Mouse (Mus musculus) G1E (cell line): ENCODE measurements at regions not wholly inside any gene's neighbourhood (a gene's known extent, or its start where the extent isn't known, plus 50 kb on each side); places are given as distances from the start of the nearest gene placed in this dataset.

Source experiments
- ATAC-seq: 2 replicates; pipeline ENCODE4 v1.8.0; 2016; ENCODE audit warnings: mild to moderate bottlenecking; ENCODE audit not compliant: insufficient number of reproducible peaks, poor library complexity, low FRiP score, severe bottlenecking; ENCODE audit errors: extremely low read depth
- DNase-seq: peaks from one replicate; pipeline ENCODE4 v3.0.0; 2012; ENCODE audit warnings: low spot score
- H3K27me3 ChIP-seq: 2 replicates; pipeline ENCODE4 v1.6.1; 2012; ENCODE audit warnings: mild to moderate bottlenecking, low read length, inconsistent platforms; ENCODE audit not compliant: insufficient read depth
- H3K36me3 ChIP-seq: replicated peaks from 2 replicates; pipeline ENCODE3; 2012; ENCODE audit warnings: mild to moderate bottlenecking, inconsistent platforms
- H3K4me1 ChIP-seq: 2 replicates; pipeline ENCODE4 v1.6.1; 2012; ENCODE audit warnings: low read depth, low read length, inconsistent platforms, mixed read lengths; ENCODE audit not compliant: insufficient read depth
- H3K4me3 ChIP-seq: 2 replicates; pipeline ENCODE4 v1.5.1; 2012; ENCODE audit warnings: low read depth, mild to moderate bottlenecking, inconsistent platforms, low read length, moderate library complexity, mixed read lengths
- H3K9me3 ChIP-seq: replicated peaks from 2 replicates; pipeline ENCODE4 v1.6.1; 2012; ENCODE audit warnings: inconsistent platforms
- CTCF ChIP-seq: IDR thresholded peaks from 2 replicates; pipeline ENCODE4 v1.5.1; 2012; ENCODE audit warnings: low read depth, low read length, inconsistent platforms, mixed read lengths
- GATA1 ChIP-seq: IDR thresholded peaks from 2 replicates; pipeline ENCODE4 v1.6.1; 2012; ENCODE audit warnings: borderline replicate concordance, low read length, inconsistent platforms, mixed read lengths
- GATA2 ChIP-seq: IDR thresholded peaks from 2 replicates; pipeline ENCODE4 v1.6.1; 2012; ENCODE audit warnings: low read depth, low read length, inconsistent platforms, borderline replicate concordance
- POLR2AphosphoS5 ChIP-seq: IDR thresholded peaks from 2 replicates; pipeline ENCODE4 v1.6.1; 2012; ENCODE audit warnings: low read depth, low read length, inconsistent platforms; ENCODE audit not compliant: insufficient replicate concordance
- TAL1 ChIP-seq: conservative IDR thresholded peaks from 2 replicates; pipeline ENCODE4 v1.6.1; 2012; ENCODE audit warnings: low read depth, low read length, inconsistent platforms, mixed read lengths

DNA sequence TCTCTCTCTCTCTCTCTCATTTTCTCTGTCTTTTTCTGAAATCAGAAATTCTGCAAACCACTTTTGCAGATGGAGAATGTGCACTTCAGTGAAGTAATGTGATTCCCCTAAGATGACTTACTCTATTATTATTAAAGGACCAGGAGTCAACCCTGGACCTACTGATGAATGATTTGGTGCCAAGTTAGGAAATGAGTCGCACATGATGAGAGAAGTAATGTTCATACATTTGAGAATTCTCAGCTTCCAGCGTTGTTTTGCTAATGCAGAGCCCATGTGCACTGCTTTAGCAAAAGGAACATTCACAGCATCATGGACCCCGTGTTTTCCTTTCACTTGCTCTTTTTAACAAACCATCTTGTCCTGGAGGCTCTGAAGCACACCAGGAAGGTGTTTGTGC lies 262.4 kb upstream of the Gm12728 start:
- Histone ChIP-seq H3K4me3 (no peak overlapping the region), H3K4me1 (no peaks in the 10 kb centered on the region), H3K9me3 (peaks cover 15% of the 10 kb centered on the region), H3K27me3 (no peaks in the 10 kb centered on the region), H3K36me3 (no peaks in the 10 kb centered on the region)
- TF ChIP-seq TAL1 (no peak), GATA2 (no peak), GATA1 (no peak), CTCF (no peak), POLR2AphosphoS5 (no peak)
- DNase-seq, result no peak
- ATAC-seq, result no peak

DNA sequence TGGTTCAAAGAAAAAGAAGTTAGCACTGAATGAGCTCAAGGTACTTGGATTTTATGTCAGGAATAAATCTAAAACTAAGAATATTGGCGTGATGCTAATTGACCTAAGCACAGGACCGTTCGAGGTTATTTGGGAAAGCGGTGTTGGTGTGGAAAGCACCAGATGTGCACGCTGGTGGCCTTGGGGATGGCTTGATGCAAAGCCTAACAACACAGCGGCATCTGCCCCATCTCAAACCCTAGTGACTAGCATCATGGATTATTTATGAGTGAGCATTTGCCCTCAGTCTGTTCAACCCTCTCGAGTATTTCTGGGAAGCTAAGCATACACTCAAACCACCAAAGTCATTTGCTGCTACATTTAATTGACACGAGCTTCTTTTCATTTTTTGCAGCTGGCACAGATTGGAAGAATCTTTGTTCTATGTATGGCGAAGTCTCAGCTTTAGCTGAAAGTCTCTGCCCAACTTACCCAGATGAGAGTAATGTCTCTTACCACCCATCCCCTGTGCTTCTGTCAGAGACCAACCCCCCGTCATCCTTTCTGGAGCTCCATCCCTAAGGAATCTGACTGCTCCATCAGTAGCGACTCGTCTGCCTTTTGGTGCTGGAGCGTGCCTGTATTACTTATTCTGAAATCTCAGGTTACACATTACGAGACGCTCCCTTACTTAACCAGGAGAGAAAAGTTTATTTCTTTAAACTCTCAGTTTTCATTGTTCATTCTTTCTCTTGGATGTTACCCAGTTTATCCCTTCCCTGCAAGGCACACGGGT lies 257.8 kb upstream of the Gm12728 start:
- no peaks in the 10 kb centered on the region for H3K4me1 ChIP-seq
- no peak overlapping the region for H3K4me3 ChIP-seq
- H3K27me3 ChIP-seq, result no peaks in the 10 kb centered on the region
- H3K9me3 ChIP-seq, result peaks cover 17% of the 10 kb centered on the region
- TF ChIP-seq TAL1, result no peak
- TF ChIP-seq POLR2AphosphoS5, result no peak
- TF ChIP-seq CTCF, result no peak
- no peak for TF ChIP-seq GATA1
- TF ChIP-seq GATA2, result no peak
- ATAC-seq, result no peak
- no peaks in the 10 kb centered on the region for H3K36me3 ChIP-seq
- DNase-seq, result no peak

DNA sequence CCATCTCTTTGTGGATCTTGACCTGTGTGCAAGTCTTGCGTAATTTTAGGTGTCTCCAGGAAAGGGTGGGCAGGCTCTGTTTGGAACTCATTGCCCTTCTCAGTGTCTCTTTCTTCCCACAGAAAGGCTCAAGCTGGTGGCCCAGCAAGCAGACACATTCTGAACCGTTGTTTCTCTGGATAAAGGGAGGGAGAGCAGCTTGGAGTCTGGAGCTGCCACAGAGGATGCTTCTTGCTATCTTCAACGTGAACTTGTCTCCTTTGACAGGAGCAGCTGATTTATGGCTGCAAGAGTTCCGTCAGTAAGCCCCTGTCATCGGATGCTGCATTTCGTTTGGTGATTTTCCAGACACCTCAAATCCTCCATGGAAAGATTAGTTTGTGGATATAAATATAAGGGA lies 254.2 kb upstream of the Gm12728 start:
- TF ChIP-seq POLR2AphosphoS5 (no peak), GATA2 (no peak), TAL1 (no peak), CTCF (no peak), GATA1 (no peak)
- Histone ChIP-seq H3K4me3 (no peak overlapping the region), H3K36me3 (no peaks in the 10 kb centered on the region), H3K4me1 (no peaks in the 10 kb centered on the region), H3K27me3 (no peaks in the 10 kb centered on the region), H3K9me3 (peaks cover 17% of the 10 kb centered on the region)
- DNase-seq, result no peak
- no peak for ATAC-seq

DNA sequence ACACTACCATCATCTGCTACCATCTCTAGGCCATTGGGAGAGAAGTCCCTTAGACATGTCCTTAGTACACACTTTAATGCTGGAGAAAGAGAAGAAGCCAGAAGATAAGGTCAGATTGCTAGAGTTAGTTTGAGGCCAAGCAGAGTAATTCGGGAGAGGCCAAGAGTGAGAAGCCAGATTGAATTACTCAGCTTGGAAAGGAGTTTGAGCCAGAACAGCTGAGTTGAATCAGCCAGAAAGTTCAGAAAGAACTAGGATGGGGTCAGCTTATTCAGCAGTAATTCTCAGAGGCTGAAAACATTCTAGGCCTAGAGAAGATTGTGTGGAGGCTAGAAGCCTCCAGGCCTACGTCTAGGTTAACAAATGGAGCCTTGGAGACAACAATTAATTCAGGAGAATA lies 244.2 kb upstream of the Gm12728 start:
- no peak overlapping the region for H3K4me3 ChIP-seq
- no peaks in the 10 kb centered on the region for H3K27me3 ChIP-seq
- peaks cover 26% of the 10 kb centered on the region for H3K9me3 ChIP-seq
- TF ChIP-seq GATA2 (no peak), CTCF (no peak), GATA1 (no peak), POLR2AphosphoS5 (no peak), TAL1 (no peak)
- H3K36me3 ChIP-seq, result no peaks in the 10 kb centered on the region
- DNase-seq (no peak), ATAC-seq (no peak)
- no peaks in the 10 kb centered on the region for H3K4me1 ChIP-seq

DNA sequence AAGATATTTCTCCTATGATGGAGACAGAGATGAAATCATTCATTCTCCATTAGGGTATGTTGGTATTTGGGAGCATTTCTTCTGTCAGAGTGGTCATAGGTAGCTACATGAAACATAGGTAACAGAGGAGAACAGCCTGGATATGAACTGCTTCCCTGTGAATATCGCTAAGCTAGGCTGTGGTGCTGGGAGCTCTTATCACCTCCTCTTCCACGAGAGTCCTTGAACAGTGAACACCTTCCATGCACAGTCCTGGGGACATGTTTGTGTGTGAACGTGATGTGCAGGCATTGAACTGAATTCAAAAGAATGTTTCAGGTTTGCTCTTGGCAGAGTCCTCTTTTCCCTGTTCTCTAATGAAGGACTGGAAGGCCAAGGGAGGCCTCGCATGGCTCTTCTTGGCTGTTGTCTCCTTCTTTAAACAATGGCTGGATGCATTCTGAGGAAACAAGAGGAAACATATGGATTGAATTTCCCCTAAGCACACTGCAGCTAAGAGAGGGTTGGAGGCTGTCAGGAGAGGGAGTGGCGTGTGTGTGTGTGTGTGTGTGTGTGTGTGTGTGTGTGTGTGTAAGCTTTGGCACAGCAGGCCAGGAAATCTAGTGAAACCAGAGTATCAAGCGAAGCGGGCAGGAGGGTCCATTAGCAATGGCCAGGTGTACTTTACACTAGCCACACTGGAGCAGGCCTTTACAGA lies 239.8 kb upstream of the Gm12728 start:
- Histone ChIP-seq H3K27me3 (no peaks in the 10 kb centered on the region), H3K4me3 (no peak overlapping the region), H3K4me1 (no peaks in the 10 kb centered on the region), H3K36me3 (no peaks in the 10 kb centered on the region), H3K9me3 (peaks cover 20% of the 10 kb centered on the region)
- ATAC-seq (no peak), DNase-seq (no peak)
- TF ChIP-seq TAL1 (no peak), GATA1 (no peak), CTCF (no peak), GATA2 (no peak), POLR2AphosphoS5 (no peak)

DNA sequence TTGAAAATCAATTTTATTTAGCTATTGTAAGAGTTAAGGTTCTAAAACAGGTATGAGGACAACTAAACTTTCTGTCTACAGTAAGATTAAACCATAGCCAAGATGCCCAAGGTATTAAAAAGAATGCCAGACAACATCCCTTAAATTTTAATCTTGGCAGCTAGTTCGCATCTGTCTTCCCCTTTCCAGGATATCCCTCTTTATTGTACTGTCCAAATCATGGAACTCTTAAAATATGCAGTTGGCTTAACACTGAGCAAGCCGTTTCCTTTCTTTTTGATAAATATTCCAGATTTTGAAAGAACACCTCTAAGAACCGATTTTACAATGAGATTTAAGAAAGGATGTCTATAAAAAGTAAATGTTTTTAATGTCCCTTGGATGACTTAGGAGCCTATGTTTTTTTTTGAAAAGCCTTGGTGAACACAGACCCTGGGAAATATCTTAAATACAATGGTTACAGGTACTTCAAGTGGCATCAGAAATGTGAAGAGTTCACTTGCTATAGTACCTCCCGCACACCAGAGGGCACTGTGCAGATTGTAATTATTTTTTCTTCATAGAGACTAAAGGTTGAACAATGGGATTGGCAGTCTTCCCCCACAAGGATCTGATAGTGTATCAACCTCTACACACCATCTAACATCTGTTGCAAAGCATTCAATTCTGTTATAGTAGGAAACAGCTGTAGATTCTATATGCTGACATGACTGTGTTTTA lies 237.5 kb upstream of the Gm12728 start:
- ATAC-seq (no peak), DNase-seq (no peak)
- H3K9me3 ChIP-seq, result peaks cover 27% of the 10 kb centered on the region
- H3K4me1 ChIP-seq, result no peaks in the 10 kb centered on the region
- no peaks in the 10 kb centered on the region for H3K36me3 ChIP-seq
- no peak overlapping the region for H3K4me3 ChIP-seq
- no peaks in the 10 kb centered on the region for H3K27me3 ChIP-seq
- TF ChIP-seq GATA1 (no peak), POLR2AphosphoS5 (no peak), TAL1 (no peak), GATA2 (no peak)
